Mouse (Mus musculus): ENCODE measurements around the gene Camk1d. TPM values are rescaled to one million over a fixed set of nuclear protein-coding genes. Genes with fewer than 3 reads are reported as not detected.
A peak's percentile ranks its signal among the peaks of the same experiment; 100 is the strongest.

Gene Camk1d
- polyA plus RNA-seq, 1 experiment, result 1.6 TPM

DNA sequence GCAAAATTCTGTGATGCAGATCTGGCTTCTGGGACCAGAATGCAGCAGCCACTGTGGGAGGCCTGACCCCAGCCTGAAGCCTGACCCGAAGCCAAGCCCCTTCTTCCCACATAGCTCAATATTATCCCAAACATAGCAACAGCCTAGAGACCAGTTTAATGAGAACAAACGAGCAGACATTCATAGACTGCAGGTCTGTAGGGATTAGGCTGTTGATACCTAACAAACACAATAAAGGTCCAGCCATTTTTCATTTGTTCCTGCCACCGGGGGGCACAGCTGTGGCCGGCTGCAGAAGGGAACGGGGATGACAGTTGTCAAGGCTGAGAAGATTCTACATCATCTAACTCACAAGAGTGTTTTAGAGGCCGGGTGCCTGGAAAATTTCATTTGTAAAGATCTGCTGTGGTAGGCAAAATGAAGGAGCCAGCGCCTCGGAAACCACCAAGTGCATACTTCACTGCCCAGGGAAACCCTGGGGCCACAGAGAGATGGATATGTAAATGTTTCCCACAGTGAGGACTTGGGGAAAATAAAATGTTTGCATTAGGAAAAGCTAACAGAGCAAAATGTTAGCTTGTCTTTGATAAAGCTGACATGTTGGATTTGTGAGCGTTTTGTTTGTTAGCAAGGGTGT is 399.7 kb downstream of the Camk1d start:
- no peak for TF ChIP-seq MAX (IDR thresholded peaks at IDR 0.05)
- TF ChIP-seq FOSL1 (IDR thresholded peaks at IDR 0.05; ENCODE audit: insufficient read depth, low read length, poor library complexity, severe bottlenecking), result no peak
- no peak for TF ChIP-seq USF1 (IDR thresholded peaks at IDR 0.05; ENCODE audit: low read depth)
- TF ChIP-seq MYOG (IDR thresholded peaks at IDR 0.05; ENCODE audit: control insufficient read depth, extremely low read depth, insufficient read length), result no peak
- no peak for TF ChIP-seq CTCF (IDR thresholded peaks at IDR 0.05; ENCODE audit: control insufficient read depth, insufficient read depth, insufficient read length)
- no peak for TF ChIP-seq MYOD1 (IDR thresholded peaks at IDR 0.05; ENCODE audit: control insufficient read depth, insufficient read length, low read depth)
- no peak for TF ChIP-seq CEBPB (IDR thresholded peaks at IDR 0.05; ENCODE audit: low read depth)

DNA sequence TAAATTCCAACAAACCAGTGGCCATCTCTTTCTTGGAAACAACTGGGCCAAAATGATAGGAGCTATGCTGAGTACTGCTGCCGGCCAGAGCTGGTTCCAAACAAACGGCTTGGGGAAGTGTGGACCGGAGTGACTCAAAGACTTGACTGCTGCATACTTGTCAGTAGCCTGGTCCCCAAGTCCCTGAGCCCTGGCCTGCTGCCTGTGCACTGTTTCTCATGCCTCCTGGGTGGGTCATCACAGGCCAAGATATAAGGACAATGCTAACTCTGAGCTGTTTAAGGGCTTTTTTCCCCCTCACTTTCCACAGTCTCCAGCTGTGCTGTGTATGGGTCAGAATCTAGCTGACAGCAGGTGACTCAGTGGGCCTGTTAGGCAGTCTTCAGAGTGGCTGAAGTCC is 409.2 kb downstream of the Camk1d start:
- Histone ChIP-seq H3K79me2 (ENCODE audit: control insufficient read depth, insufficient read depth) (no peaks in the 10 kb centered on the region), H3K4me3 (ENCODE audit: insufficient read depth, poor library complexity, severe bottlenecking) (no peak overlapping the region), H3K27me3 (ENCODE audit: control insufficient read depth, insufficient read depth, insufficient read length) (no peaks in the 10 kb centered on the region), H3K36me3 (ENCODE audit: control insufficient read depth, insufficient read depth) (peaks cover 6% of the 10 kb centered on the region), H3K79me3 (ENCODE audit: low read depth) (no peaks in the 10 kb centered on the region), H3ac (ENCODE audit: control insufficient read depth, insufficient read length, low read depth) (no peak overlapping the region)
- no peak for TF ChIP-seq CTCF (IDR thresholded peaks at IDR 0.05; ENCODE audit: control insufficient read depth, insufficient read depth, insufficient read length)
- no peak for TF ChIP-seq MAX (IDR thresholded peaks at IDR 0.05)
- no peak for TF ChIP-seq FOSL1 (IDR thresholded peaks at IDR 0.05; ENCODE audit: insufficient read depth, low read length, poor library complexity, severe bottlenecking)
- TF ChIP-seq MYOD1 (IDR thresholded peaks at IDR 0.05; ENCODE audit: control insufficient read depth, insufficient read length, low read depth), result no peak
- no peak for TF ChIP-seq CEBPB (IDR thresholded peaks at IDR 0.05; ENCODE audit: low read depth)
- TF ChIP-seq MYOG (IDR thresholded peaks at IDR 0.05; ENCODE audit: control insufficient read depth, extremely low read depth, insufficient read length), result no peak
- no peak for TF ChIP-seq USF1 (IDR thresholded peaks at IDR 0.05; ENCODE audit: low read depth)

More for the DNA sequence above, 399.7 kb downstream of the Camk1d start:
- Histone ChIP-seq H3K79me2 (ENCODE audit: control insufficient read depth, insufficient read depth) (no peaks in the 10 kb centered on the region), H3ac (ENCODE audit: control insufficient read depth, insufficient read length, low read depth) (no peak overlapping the region), H3K79me3 (ENCODE audit: low read depth) (no peaks in the 10 kb centered on the region), H3K4me3 (ENCODE audit: insufficient read depth, poor library complexity, severe bottlenecking) (no peak overlapping the region), H3K27me3 (ENCODE audit: control insufficient read depth, insufficient read depth, insufficient read length) (no peaks in the 10 kb centered on the region), H3K36me3 (ENCODE audit: control insufficient read depth, insufficient read depth) (no peaks in the 10 kb centered on the region)

DNA sequence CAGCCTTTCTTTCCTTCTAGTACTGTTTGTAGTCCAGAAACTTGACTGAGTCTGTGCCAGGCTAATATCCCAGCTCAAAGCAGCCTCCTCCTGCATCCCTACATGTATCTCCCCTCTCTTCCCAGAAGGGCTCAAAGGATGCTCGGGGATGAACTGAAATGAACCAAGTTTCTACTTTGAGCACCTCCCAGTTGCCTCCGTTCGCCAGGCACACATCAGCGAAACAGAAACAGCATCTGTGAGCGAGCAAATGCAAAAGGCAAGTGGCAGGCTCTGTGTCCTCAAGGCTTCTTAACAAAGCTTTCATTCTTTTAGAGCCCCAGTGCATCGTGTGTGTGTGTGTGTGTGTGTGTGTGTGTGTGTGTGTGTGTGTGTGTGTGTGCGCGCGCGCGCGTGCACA is 409.9 kb downstream of the Camk1d start:
- H3ac ChIP-seq (ENCODE audit: control insufficient read depth, insufficient read length, low read depth), result no peak overlapping the region
- no peak for TF ChIP-seq CEBPB (IDR thresholded peaks at IDR 0.05; ENCODE audit: low read depth)
- TF ChIP-seq MYOD1 (IDR thresholded peaks at IDR 0.05; ENCODE audit: control insufficient read depth, insufficient read length, low read depth), result no peak
- TF ChIP-seq FOSL1 (IDR thresholded peaks at IDR 0.05; ENCODE audit: insufficient read depth, low read length, poor library complexity, severe bottlenecking), result no peak
- TF ChIP-seq MYOG (IDR thresholded peaks at IDR 0.05; ENCODE audit: control insufficient read depth, extremely low read depth, insufficient read length), result no peak
- H3K79me2 ChIP-seq (ENCODE audit: control insufficient read depth, insufficient read depth), result no peaks in the 10 kb centered on the region
- H3K36me3 ChIP-seq (ENCODE audit: control insufficient read depth, insufficient read depth), result peaks cover 10% of the 10 kb centered on the region
- no peaks in the 10 kb centered on the region for H3K79me3 ChIP-seq (ENCODE audit: low read depth)
- no peaks in the 10 kb centered on the region for H3K27me3 ChIP-seq (ENCODE audit: control insufficient read depth, insufficient read depth, insufficient read length)
- no peak overlapping the region for H3K4me3 ChIP-seq (ENCODE audit: insufficient read depth, poor library complexity, severe bottlenecking)

DNA sequence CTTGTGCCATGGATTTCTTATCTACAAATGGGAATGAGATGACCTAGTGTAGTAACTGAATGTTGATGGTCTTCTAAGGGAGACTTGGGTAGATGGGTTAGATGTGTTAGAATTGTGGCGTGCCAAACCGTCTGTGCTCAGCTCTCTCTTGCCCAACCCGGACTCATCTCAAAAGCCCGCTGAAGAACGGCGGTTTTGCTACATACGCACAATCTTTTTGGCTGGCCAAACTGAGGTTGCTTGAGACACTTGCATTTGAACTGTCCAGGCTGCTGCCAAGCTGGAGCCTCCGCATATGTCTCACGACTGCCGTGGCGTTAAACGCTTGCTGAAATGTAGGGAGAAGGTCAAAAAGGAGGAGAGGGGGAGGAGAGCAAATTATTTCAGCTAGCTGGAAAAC is 413.0 kb downstream of the Camk1d start:
- H3K4me3 ChIP-seq (ENCODE audit: insufficient read depth, poor library complexity, severe bottlenecking), result no peak overlapping the region
- no peak overlapping the region for H3ac ChIP-seq (ENCODE audit: control insufficient read depth, insufficient read length, low read depth)
- no peaks in the 10 kb centered on the region for H3K27me3 ChIP-seq (ENCODE audit: control insufficient read depth, insufficient read depth, insufficient read length)
- peaks cover 14% of the 10 kb centered on the region for H3K36me3 ChIP-seq (ENCODE audit: control insufficient read depth, insufficient read depth)
- TF ChIP-seq USF1 (IDR thresholded peaks at IDR 0.05; ENCODE audit: low read depth), result no peak
- H3K79me2 ChIP-seq (ENCODE audit: control insufficient read depth, insufficient read depth), result no peaks in the 10 kb centered on the region
- H3K79me3 ChIP-seq (ENCODE audit: low read depth), result no peaks in the 10 kb centered on the region

DNA sequence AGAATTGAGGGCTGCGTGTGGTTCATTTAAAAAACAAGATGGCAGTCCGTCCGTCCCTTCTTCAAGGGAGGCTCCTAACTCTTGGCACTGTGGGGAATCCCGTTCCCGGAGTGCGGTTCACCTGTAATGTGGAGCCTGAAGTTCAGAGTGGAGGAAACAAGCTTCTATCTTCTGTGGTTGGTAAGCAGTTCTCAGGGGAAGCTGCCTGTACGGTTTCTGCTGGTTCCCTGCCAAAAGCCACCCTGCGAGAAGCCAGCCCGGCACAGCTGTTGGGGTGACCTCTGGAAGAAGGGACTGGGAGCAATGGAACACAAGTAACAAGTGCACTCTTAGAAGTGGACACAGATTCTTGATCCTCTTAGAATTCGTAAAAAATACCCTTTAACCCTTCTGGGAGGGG is 416.2 kb downstream of the Camk1d start:
- H3K4me3 ChIP-seq (ENCODE audit: insufficient read depth, poor library complexity, severe bottlenecking), result no peak overlapping the region
- H3K79me3 ChIP-seq (ENCODE audit: low read depth), result no peaks in the 10 kb centered on the region
- no peak overlapping the region for H3ac ChIP-seq (ENCODE audit: control insufficient read depth, insufficient read length, low read depth)
- peaks cover 14% of the 10 kb centered on the region for H3K36me3 ChIP-seq (ENCODE audit: control insufficient read depth, insufficient read depth)
- no peak for TF ChIP-seq MYOD1 (IDR thresholded peaks at IDR 0.05; ENCODE audit: control insufficient read depth, insufficient read length, low read depth)
- TF ChIP-seq FOSL1 (IDR thresholded peaks at IDR 0.05; ENCODE audit: insufficient read depth, low read length, poor library complexity, severe bottlenecking), result no peak
- TF ChIP-seq MYOG (IDR thresholded peaks at IDR 0.05; ENCODE audit: control insufficient read depth, extremely low read depth, insufficient read length), result no peak
- no peak for TF ChIP-seq CEBPB (IDR thresholded peaks at IDR 0.05; ENCODE audit: low read depth)
- TF ChIP-seq CTCF (IDR thresholded peaks at IDR 0.05; ENCODE audit: control insufficient read depth, insufficient read depth, insufficient read length), result no peak
- TF ChIP-seq USF1 (IDR thresholded peaks at IDR 0.05; ENCODE audit: low read depth), result no peak
- TF ChIP-seq MAX (IDR thresholded peaks at IDR 0.05), result no peak
- H3K27me3 ChIP-seq (ENCODE audit: control insufficient read depth, insufficient read depth, insufficient read length), result no peaks in the 10 kb centered on the region
- no peaks in the 10 kb centered on the region for H3K79me2 ChIP-seq (ENCODE audit: control insufficient read depth, insufficient read depth)

DNA sequence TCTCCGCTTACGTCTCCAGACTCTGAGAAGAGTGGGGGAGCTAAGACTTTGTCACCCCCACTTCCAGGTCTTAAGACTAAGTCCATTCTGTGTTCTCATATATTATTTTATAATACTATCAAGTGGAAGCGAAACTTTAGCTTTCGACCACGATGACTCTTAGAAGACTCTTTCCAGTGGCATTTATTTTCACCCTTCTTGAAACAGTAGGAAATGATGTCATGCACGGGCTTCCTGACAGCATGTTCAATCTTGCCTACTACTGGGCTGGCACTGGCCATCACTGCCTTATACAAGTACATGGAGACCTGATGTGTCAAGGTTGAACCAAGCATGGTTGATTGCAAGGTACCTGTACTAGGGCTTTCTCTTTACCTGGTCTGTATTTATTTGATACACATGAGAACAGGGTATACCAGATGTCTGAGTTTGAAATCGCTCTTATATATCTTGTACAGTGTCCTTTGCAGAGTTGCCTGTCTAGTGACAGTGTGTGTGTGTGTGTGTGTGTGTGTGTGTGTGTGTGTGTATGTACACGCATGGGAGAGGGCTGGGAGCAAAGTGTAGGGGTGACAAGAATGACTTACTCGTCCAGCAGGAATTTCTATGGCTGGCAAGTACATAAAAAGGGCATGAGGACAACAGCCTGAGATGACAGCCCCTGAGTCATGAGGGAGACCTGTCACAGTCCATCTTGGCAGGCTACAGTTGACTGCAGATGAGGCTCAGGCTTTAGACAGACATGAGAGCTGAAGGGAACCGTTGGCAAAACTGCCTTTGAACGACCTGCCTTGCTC is 417.4 kb downstream of the Camk1d start:
- peaks cover 14% of the 10 kb centered on the region for H3K36me3 ChIP-seq (ENCODE audit: control insufficient read depth, insufficient read depth)
- no peaks in the 10 kb centered on the region for H3K79me2 ChIP-seq (ENCODE audit: control insufficient read depth, insufficient read depth)
- H3K27me3 ChIP-seq (ENCODE audit: control insufficient read depth, insufficient read depth, insufficient read length), result no peaks in the 10 kb centered on the region
- no peak overlapping the region for H3ac ChIP-seq (ENCODE audit: control insufficient read depth, insufficient read length, low read depth)
- no peaks in the 10 kb centered on the region for H3K79me3 ChIP-seq (ENCODE audit: low read depth)
- TF ChIP-seq MAX (IDR thresholded peaks at IDR 0.05), result no peak
- TF ChIP-seq MYOD1 (IDR thresholded peaks at IDR 0.05; ENCODE audit: control insufficient read depth, insufficient read length, low read depth), result peak; percentile 47
- TF ChIP-seq FOSL1 (IDR thresholded peaks at IDR 0.05; ENCODE audit: insufficient read depth, low read length, poor library complexity, severe bottlenecking), result no peak
- TF ChIP-seq MYOG (IDR thresholded peaks at IDR 0.05; ENCODE audit: control insufficient read depth, extremely low read depth, insufficient read length), result no peak
- TF ChIP-seq CTCF (IDR thresholded peaks at IDR 0.05; ENCODE audit: control insufficient read depth, insufficient read depth, insufficient read length), result no peak
- TF ChIP-seq CEBPB (IDR thresholded peaks at IDR 0.05; ENCODE audit: low read depth), result no peak
- TF ChIP-seq USF1 (IDR thresholded peaks at IDR 0.05; ENCODE audit: low read depth), result no peak
- no peak overlapping the region for H3K4me3 ChIP-seq (ENCODE audit: insufficient read depth, poor library complexity, severe bottlenecking)
